Mouse (Mus musculus) heart, embryonic 13.5 days (tissue): ENCODE measurements around the gene Pigh. TPM values are rescaled to one million over a fixed set of nuclear protein-coding genes. Genes with fewer than 3 reads are reported as not detected.

Experiments used
- ATAC-seq: fragments of 200-750 bp; cut with Nextera tagmentation; 2 replicates; pipeline ENCODE4 v1.8.0; 2017; ENCODE audit warnings: moderate TSS enrichment; ENCODE audit not compliant: insufficient number of reproducible peaks, low FRiP score, low TSS enrichment; ENCODE audit errors: extremely low read depth
- H3K27ac ChIP-seq: fragments of 300-500 bp; sonication (generic); replicated peaks from 2 replicates; pipeline ENCODE4 v1.5.1; 2015; ENCODE audit warnings: moderate library complexity, mild to moderate bottlenecking, inconsistent platforms
- H3K27me3 ChIP-seq: fragments of 300-500 bp; sonication (generic); replicated peaks from 2 replicates; pipeline ENCODE4 v1.6.1; 2015; ENCODE audit warnings: mild to moderate bottlenecking, inconsistent platforms
- H3K36me3 ChIP-seq: fragments of 300-500 bp; sonication (generic); 2 replicates; pipeline ENCODE4 v1.6.1; 2015; ENCODE audit warnings: mild to moderate bottlenecking, inconsistent platforms
- H3K4me1 ChIP-seq: fragments of 300-500 bp; sonication (generic); 2 replicates; pipeline ENCODE4 v1.6.1; 2015; ENCODE audit warnings: inconsistent platforms
- H3K4me2 ChIP-seq: fragments of 300-500 bp; sonication (generic); 2 replicates; pipeline ENCODE4 v1.6.1; 2015; ENCODE audit warnings: inconsistent platforms, mild to moderate bottlenecking, moderate library complexity
- H3K4me3 ChIP-seq: fragments of 300-500 bp; sonication (generic); 2 replicates; pipeline ENCODE4 v1.5.1; 2015; ENCODE audit warnings: moderate library complexity, mild to moderate bottlenecking, inconsistent platforms
- H3K9ac ChIP-seq: fragments of 300-500 bp; sonication (generic); 2 replicates; pipeline ENCODE4 v1.6.1; 2015; ENCODE audit warnings: inconsistent platforms, mild to moderate bottlenecking, moderate library complexity
- H3K9me3 ChIP-seq: fragments of 300-500 bp; sonication (generic); 2 replicates; pipeline ENCODE4 v1.6.1; 2016; ENCODE audit warnings: inconsistent platforms
- WGBS: fragments of 180-500 bp; shearing (Covaris S2); methylation state at CpG from one replicate; pipeline ENCODE4 v1.1.7; 2015; ENCODE audit warnings: mixed read lengths; 5-methylcytosine and 5-hydroxymethylcytosine counted together
- polyA plus RNA-seq: library from polyadenylated mRNA; unstranded; fragments of >200 nt; fragmentation: Nextera tagmentation; extraction: Ambion mirVana; gene quantifications from 2 replicates; pipeline ENCODE4 v1.2.1, GENCODE M21; 2015

Gene Pigh
- polyA plus RNA-seq, 1 experiment from 2014 or later = 14.5 TPM

DNA sequence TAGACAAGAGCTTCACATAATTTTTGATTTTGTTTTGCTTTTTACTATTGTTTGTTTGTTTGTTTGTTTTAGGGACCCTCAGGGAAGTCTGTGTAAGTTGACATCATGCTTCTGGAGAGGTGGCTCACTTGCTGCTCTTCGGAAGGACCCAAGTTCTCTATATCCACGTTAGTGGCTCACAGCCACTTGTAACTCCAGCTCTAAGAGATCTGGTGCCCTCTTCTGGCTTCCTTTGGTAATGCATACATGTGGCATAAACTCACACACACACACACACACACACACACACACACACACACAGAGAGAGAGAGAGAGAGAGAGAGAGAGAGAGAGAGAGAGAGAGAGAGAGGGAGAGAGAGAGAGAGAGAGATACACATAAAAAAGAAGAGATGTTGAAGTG is 15.1 kb upstream of the Pigh start:
- Histone ChIP-seq H3K4me3 (no peak overlapping the region), H3K36me3 (no peaks in the 10 kb centered on the region), H3K27me3 (0 out of 2 replicates have a peak, but pooled peaks cover 8% of the 10 kb centered on the region), H3K4me2 (no peak overlapping the region), H3K9me3 (no peaks in the 10 kb centered on the region), H3K9ac (no peak overlapping the region), H3K27ac (no peak overlapping the region), H3K4me1 (no peaks in the 10 kb centered on the region)
- no peak for ATAC-seq
- WGBS = 59% methylated on average over 2 of the region's 2 CpGs

DNA sequence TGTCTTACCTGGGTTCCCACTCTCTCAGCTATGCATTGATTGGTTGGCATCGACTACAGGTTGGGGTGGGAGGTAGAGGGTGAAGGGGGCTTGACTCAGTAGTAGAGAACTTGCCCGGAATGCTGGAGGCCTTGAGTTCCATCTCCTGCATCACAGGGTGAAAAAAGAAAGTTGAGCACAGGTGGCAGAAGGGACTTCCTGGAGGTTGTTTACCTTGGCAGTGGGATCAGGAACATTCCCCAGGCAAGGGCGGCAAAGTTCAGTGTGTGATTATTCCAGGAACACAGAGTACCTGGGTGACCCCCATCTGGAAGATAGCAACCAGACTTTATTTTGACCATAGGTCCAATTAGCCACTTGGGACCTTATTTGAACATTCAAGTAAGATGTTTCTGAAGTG is 14.3 kb upstream of the Pigh start:
- H3K36me3 ChIP-seq = no peaks in the 10 kb centered on the region
- no peak overlapping the region for H3K4me2 ChIP-seq
- H3K4me1 ChIP-seq = no peaks in the 10 kb centered on the region
- no peak overlapping the region for H3K9ac ChIP-seq
- no peak for ATAC-seq
- no peak overlapping the region for H3K27ac ChIP-seq
- 0 out of 2 replicates have a peak, but pooled peaks cover 11% of the 10 kb centered on the region for H3K27me3 ChIP-seq
- H3K4me3 ChIP-seq = no peak overlapping the region
- no peaks in the 10 kb centered on the region for H3K9me3 ChIP-seq
- 63% methylated on average over 3 of the region's 3 CpGs for WGBS

DNA sequence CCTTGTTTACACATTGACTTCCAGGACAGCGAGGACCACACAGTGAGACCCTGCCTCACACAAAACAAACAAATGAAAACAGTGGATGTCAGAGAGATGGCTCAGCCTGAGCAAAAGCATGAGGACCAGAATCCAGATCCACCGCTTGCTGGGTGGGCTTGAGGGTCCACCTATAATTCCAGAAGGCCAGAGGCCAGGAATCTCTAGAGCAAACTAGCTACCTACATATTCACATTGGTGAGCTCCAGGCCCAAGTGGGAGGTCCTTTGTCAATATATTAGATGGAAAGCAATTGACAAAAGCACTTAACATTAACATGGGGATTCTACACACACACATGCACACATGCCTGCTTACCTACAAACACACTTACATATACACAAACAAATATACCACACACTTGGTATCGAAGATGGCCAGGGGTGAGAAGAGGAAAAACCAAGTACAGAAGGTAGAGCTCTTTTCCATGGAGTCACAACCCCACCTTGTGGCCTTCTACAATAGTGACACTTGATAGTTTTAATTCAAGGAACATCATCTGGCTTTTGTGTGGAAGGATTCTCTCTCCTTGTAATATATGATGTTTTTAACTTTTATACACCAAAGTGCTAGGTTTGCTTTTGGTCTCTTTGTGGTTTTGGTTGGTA is 7.8 kb upstream of the Pigh start:
- no peak overlapping the region for H3K4me2 ChIP-seq
- no peak overlapping the region for H3K27ac ChIP-seq
- no peak overlapping the region for H3K9ac ChIP-seq
- no peaks in the 10 kb centered on the region for H3K4me1 ChIP-seq
- H3K4me3 ChIP-seq = no peak overlapping the region
- WGBS = 48% methylated on average over 3 of the region's 3 CpGs
- peaks cover 20% of the 10 kb centered on the region; the same call in 1 of the 2 replicates for H3K27me3 ChIP-seq
- H3K9me3 ChIP-seq = no peaks in the 10 kb centered on the region
- no peaks in the 10 kb centered on the region for H3K36me3 ChIP-seq
- no peak for ATAC-seq

DNA sequence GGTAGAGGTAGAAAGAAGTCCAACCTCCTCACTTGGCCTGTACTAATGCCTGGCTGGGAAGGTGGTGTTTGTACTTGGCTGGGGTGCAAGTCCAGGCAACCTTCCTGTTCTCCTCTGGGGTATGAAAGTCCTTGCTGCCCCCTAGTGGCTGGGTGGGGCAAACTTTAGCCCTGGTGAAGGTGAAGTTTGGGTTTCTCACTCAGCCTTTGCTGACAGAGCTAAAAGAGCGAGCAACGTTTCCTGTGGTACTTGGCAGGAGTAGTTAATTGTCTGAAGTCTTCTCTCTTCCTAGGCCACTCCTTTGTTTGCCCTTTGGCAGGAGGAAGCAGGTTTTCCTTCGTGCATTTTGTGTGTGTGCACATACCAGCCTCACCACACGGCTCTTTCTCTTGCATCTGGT is 3.1 kb upstream of the Pigh start:
- Histone ChIP-seq H3K4me1 (peaks cover 11% of the 10 kb centered on the region), H3K27ac (no peak overlapping the region), H3K4me2 (no peak overlapping the region), H3K9ac (no peak overlapping the region), H3K36me3 (no peaks in the 10 kb centered on the region), H3K4me3 (no peak overlapping the region), H3K27me3 (0 out of 2 replicates have a peak, but pooled peaks cover 10% of the 10 kb centered on the region), H3K9me3 (no peaks in the 10 kb centered on the region)
- 47% methylated on average over 4 of the region's 4 CpGs for WGBS
- no peak for ATAC-seq

DNA sequence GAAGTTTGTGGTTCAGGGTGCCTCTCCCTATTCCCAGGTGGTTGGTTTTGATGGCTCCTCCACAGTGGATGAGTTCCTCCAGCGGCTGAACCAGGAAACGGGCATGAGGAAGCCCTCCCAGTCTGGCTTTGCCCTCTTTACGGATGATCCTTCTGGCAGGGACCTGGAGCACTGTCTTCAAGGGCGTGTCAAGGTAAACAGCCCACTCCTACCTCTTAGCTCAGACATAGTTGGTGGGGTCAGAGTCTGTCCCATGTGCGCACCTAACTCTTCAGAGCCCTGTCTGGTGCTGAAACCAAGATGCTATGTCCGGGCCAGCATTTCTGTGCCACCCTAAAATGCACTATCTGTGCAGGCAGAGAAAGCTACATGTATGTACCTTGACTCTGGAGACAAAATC is 16.1 kb downstream of the Pigh start:
- Histone ChIP-seq H3K4me1 (no peaks in the 10 kb centered on the region), H3K27ac (no peak overlapping the region), H3K36me3 (peaks cover 88% of the 10 kb centered on the region), H3K4me2 (no peak overlapping the region), H3K4me3 (no peak overlapping the region), H3K9me3 (no peaks in the 10 kb centered on the region), H3K9ac (no peak overlapping the region), H3K27me3 (no peaks in the 10 kb centered on the region)
- 86% methylated on average over 6 of the region's 6 CpGs for WGBS
- no peak for ATAC-seq

DNA sequence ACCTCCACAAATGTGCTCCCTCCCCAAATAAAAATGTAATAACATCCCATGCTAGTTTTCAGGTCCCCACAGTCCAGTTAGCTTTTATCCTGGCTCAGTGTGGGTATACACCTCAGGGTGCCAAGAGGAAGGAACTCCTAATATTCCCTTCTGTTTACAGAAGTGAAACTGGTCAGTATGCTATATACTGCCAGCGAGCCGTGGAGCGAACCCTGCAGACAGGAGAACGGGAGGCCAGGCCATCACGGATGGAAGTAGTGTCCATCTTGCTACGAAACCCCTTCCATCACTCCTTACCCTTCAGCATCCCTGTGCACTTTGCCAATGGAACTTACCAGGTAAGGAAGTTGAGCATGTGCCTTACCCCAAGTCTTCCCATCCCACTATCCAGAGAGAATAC is 16.9 kb downstream of the Pigh start:
- ATAC-seq = no peak
- H3K9me3 ChIP-seq = no peaks in the 10 kb centered on the region
- 85% methylated on average over 6 of the region's 6 CpGs for WGBS
- no peaks in the 10 kb centered on the region for H3K27me3 ChIP-seq
- H3K36me3 ChIP-seq = peaks cover 88% of the 10 kb centered on the region
- H3K4me1 ChIP-seq = no peaks in the 10 kb centered on the region
- H3K27ac ChIP-seq = no peak overlapping the region
- H3K9ac ChIP-seq = no peak overlapping the region
- H3K4me2 ChIP-seq = no peak overlapping the region
- no peak overlapping the region for H3K4me3 ChIP-seq

DNA sequence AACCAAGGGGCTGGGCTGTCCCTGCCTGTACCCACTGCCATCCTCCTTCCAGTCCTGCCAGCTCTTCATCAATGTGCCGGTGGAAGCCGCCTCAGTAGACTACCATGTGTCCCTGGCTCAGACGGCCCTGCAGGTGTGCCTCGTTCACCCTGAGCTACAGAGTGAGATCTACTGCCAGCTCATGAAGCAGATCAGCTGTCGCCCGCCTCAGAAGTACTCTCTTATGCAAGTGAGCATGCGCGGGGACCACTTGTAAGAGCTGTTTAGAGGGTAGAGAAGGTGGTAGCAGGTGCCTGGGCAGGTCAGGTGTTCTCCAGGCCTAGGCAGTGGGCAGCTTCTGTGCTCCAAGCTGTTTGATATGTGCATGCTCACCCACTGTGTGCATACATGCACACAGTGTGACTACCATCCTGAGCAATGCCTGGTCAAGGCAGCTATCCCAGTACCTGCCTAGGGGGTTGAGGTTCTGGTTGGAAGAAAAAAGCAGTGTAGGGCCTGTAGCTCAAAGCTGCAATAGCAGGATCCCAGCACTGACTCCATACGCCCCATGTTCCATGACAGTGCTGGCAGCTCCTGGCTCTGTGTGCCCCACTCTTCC is 18.6 kb downstream of the Pigh start:
- WGBS = 79% methylated on average over 9 of the region's 9 CpGs
- Histone ChIP-seq H3K27me3 (no peaks in the 10 kb centered on the region), H3K4me2 (no peak overlapping the region), H3K9ac (no peak overlapping the region), H3K27ac (no peak overlapping the region), H3K36me3 (peaks cover 87% of the 10 kb centered on the region), H3K4me1 (no peaks in the 10 kb centered on the region), H3K9me3 (no peaks in the 10 kb centered on the region), H3K4me3 (no peak overlapping the region)
- no peak for ATAC-seq

DNA sequence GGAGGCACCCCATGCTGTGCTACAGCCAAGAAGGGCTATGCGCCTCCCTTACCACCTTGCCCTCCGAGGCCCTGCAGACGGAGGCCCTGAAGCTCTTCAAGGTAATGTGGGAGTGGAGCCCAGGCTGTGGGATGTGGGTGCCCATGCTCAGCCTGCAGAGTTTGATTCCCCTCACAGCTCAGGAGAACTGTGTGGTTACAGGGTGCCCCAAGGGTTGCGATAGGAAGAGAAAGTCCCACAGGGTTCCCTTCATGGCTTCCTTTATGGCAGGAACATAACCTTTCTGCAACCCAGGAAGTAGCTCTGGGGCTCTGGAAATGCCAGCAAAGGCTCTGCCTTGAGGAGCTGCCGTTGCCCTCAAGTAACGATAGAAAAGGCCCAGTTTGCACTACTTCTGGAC is 19.5 kb downstream of the Pigh start:
- Histone ChIP-seq H3K9me3 (no peaks in the 10 kb centered on the region), H3K4me3 (no peak overlapping the region), H3K36me3 (peaks cover 81% of the 10 kb centered on the region), H3K4me2 (no peak overlapping the region), H3K27ac (no peak overlapping the region), H3K27me3 (no peaks in the 10 kb centered on the region), H3K9ac (no peak overlapping the region), H3K4me1 (no peaks in the 10 kb centered on the region)
- 83% methylated on average over 6 of the region's 6 CpGs for WGBS
- ATAC-seq = no peak

DNA sequence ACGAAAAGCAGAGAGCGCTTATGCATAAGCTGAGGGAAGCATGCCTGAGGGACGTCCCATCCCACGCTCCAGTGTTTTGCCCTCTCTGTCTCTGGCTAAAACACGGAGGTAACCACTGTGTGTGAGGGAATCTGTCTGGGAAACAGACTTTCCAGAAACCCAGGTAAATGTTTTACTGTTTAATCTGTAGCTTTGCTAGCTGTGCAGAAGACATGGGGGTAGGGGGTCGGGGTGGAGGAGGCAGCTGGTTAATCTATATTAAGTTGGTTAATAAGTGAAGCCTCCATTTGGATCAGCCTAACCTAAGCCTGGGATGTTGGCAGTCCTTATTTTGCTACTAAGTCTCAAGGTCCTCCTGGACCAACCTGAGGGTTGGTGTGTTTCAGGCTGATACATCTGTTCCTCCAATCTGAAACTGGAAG is 20.3 kb downstream of the Pigh start:
- H3K4me3 ChIP-seq = no peak overlapping the region
- no peak overlapping the region for H3K9ac ChIP-seq
- peaks cover 77% of the 10 kb centered on the region for H3K36me3 ChIP-seq
- no peak for ATAC-seq
- H3K27ac ChIP-seq = no peak overlapping the region
- no peak overlapping the region for H3K4me2 ChIP-seq
- 87% methylated on average over 6 of the region's 6 CpGs for WGBS
- no peaks in the 10 kb centered on the region for H3K9me3 ChIP-seq
- H3K4me1 ChIP-seq = no peaks in the 10 kb centered on the region
- H3K27me3 ChIP-seq = no peaks in the 10 kb centered on the region

DNA sequence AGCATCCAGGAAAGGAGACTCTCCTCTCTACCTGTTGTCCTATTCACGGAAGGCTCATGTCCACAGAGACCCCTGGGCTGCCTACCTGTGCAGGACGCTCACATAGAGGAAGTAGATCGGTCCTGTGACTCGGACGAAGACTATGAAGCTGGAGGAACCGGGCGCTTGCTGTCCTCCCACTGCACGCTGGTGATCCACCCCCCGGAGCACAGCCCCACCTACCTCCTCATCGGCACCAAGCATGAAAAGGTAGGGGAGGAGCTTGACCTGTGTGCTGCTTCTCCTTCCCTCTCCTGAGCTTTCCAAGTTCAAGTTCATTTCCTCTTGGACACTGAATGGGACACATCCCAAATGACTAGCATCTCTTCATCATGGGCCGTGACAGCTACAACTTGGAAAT is 21.1 kb downstream of the Pigh start:
- Histone ChIP-seq H3K9ac (no peak overlapping the region), H3K9me3 (no peaks in the 10 kb centered on the region), H3K36me3 (peaks cover 74% of the 10 kb centered on the region), H3K4me1 (no peaks in the 10 kb centered on the region), H3K4me2 (no peak overlapping the region), H3K4me3 (no peak overlapping the region), H3K27me3 (0 out of 2 replicates have a peak, but pooled peaks cover 3% of the 10 kb centered on the region), H3K27ac (no peak overlapping the region)
- WGBS = 83% methylated on average over 11 of the region's 11 CpGs
- ATAC-seq = no peak

DNA sequence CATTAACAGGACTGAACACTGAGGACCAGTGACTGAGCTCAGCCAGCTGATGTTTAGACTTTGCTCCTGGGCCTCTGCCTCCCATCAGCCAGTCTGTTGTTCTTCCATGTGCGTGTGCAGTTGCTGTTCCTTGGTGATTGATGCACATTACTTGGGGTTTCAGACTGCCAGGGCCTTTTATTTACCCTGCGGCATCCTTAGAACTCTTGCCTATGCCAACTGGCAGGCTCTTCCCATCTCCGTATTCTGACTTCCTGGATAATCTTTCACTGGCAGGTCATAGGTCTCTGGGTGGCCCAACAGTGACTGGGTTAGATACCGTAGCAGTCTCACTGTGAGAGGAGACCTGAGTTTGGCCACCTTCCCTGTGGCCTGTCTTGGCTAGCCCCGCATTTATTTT is 21.9 kb downstream of the Pigh start:
- peaks cover 73% of the 10 kb centered on the region for H3K36me3 ChIP-seq
- H3K27me3 ChIP-seq = 0 out of 2 replicates have a peak, but pooled peaks cover 3% of the 10 kb centered on the region
- H3K4me3 ChIP-seq = no peak overlapping the region
- H3K9me3 ChIP-seq = no peaks in the 10 kb centered on the region
- H3K9ac ChIP-seq = no peak overlapping the region
- no peak for ATAC-seq
- H3K4me1 ChIP-seq = 0 out of 2 replicates have a peak, but pooled peaks cover under 1% of the 10 kb centered on the region
- no peak overlapping the region for H3K27ac ChIP-seq
- H3K4me2 ChIP-seq = no peak overlapping the region
- 91% methylated on average over 5 of the region's 5 CpGs for WGBS

DNA sequence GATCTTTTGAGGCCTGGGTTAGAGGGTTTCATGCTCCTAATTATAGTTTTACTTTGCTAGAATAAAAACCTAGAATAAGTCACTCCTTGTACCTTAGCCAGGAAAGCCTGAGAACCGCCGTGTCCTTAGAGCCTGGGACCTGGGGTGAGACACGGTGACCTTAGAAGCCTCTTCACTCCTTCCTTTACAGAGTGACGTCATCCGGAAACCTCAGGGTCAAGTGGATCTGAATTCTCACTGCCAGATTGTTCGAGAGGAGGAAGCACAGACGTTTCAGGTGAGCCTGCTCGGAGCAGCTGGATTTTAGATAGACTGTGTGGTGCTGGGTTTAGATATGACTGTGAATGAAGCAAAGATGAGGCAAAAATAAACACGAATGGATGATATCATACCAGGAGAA is 23.0 kb downstream of the Pigh start:
- H3K27me3 ChIP-seq = 0 out of 2 replicates have a peak, but pooled peaks cover 6% of the 10 kb centered on the region
- no peak overlapping the region for H3K9ac ChIP-seq
- ATAC-seq = no peak
- no peak overlapping the region for H3K27ac ChIP-seq
- H3K4me2 ChIP-seq = no peak overlapping the region
- peaks cover 9% of the 10 kb centered on the region for H3K4me1 ChIP-seq
- H3K36me3 ChIP-seq = peaks cover 70% of the 10 kb centered on the region
- H3K9me3 ChIP-seq = no peaks in the 10 kb centered on the region
- H3K4me3 ChIP-seq = no peak overlapping the region
- WGBS = 72% methylated on average over 9 of the region's 9 CpGs
